Mouse (Mus musculus) cerebellum, postnatal 10 days (tissue): ENCODE measurements around the gene Gm19345.

Experiments
- DNase-seq, 2 experiments: peaks; one replicate each; pipeline ENCODE4 v3.0.0; 2021; ENCODE audit warnings: mixed read lengths in 2 of 2

Gene Gm19345

DNA sequence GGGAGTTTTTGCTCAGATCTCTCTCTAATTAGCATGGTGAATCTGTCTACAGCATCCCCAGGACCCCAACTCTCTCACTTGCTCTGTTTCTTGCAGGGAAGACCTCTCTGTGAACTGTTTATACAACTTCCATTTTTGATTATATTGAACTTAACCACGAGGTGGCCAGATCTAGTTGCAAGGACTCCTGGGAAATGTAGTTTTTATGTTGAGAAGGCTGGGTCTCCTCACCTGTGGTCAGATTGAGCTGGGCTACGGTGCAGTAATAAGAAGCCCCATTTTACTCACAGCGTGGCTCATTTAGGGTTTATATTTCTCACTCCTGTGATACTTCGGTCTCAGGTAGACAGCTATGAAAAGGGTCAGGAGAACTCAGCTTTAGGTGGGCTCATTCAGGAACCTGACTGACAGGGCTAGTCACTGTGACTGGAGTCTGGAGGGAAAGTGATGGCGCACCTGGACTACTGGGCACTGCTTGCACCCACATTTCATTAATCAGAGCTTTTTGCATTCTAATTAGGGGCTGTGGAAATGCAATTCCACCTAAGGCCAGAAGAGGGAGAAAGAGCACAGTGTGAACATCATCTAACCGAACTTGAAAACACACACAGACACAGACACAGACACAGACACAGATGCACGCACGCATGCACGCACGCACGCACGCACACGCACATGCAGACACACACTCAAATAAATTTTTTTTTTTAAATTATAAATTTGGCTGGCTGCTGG, 24.3 kb downstream of the Gm19345 start:
- peak; percentile 59 to 71 for DNase-seq

DNA sequence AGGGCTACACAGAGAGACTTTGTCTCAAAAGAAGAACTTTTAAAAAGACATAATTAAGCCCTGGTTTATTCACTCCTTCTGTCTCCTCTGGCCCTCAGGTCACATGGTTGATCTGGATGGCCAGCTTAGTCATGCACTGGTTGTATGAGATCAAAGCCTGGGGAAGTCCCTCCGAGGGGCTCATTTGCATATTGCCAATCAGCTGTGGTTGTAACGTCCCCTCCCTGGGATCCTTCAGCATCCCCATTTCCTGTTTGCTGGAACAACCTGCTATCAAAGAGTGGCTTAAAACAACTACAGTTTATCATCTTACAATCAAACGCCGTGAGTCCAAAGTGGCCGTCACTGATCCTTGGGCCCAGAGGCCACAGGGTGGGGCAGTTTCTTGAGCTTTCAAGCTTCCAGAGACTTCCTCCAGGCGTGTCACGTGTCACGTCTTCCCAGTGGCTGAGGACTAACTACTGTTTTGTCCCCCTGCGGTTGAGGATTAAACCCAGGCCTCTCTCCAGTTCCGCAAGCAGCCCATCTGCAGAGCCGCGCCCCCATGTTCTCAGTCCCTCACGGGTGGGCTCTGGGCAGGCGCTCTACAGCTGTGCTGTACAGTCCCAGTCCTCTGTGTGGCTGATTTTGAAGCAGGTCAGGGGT, 25.1 kb downstream of the Gm19345 start:
- no peak for DNase-seq

DNA sequence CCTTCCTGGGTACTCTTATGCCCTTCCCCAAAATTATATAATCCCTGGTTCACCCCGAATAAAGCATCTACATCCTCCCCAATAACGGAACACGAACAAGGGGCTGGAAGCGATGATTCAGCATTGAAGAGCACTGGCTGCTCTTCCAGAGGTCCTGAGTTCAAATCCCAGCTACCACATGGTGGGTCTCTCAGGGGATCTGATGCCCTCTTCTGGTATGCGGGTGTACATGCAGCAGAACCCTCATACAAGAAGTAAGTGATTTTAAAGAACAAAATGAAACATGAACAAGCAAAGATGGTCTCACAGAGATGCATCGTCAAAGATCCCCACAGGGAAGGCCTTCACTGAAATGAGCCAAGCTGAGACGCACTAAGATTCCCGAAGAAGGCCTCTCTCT, 29.0 kb downstream of the Gm19345 start:
- DNase-seq = no peak

GRCm38 (mm10) chr7:19887849-19888248, 36.0 kb downstream of the Gm19345 start, which contains the start of gene Ceacam19:
TSS of gene Ceacam19 (minus strand) at chr7:19887965.
- DNase-seq = no peak

- peak; percentile 44 to 50 for DNase-seq
Observed at GRCm38 (mm10) chr7:19889881-19890280, 38.1 kb downstream of the Gm19345 start.
